Mouse (Mus musculus) liver, embryonic 15.5 days (tissue): ENCODE data around the gene Cox8a. TPM values are rescaled to one million over a fixed set of nuclear protein-coding genes. Genes with fewer than 3 reads are reported as not detected.

Source experiments
- ATAC-seq: fragments of 200-750 bp; cut with Nextera tagmentation; 2 replicates; pipeline ENCODE4 v1.8.0; 2017; ENCODE audit warnings: moderate number of reproducible peaks, mild to moderate bottlenecking, moderate library complexity; ENCODE audit not compliant: insufficient read depth
- H3K27ac ChIP-seq: fragments of 300-500 bp; sonication (generic); replicated peaks from 2 replicates; pipeline ENCODE4 v1.5.1; 2015; ENCODE audit warnings: mild to moderate bottlenecking, inconsistent platforms
- H3K27me3 ChIP-seq: fragments of 300-500 bp; sonication (generic); 2 replicates; pipeline ENCODE4 v1.6.1; 2015; ENCODE audit warnings: mild to moderate bottlenecking, inconsistent platforms
- H3K36me3 ChIP-seq: fragments of 300-500 bp; sonication (generic); replicated peaks from 2 replicates; pipeline ENCODE4 v1.6.1; 2015; ENCODE audit warnings: moderate library complexity, mild to moderate bottlenecking, inconsistent platforms
- H3K4me1 ChIP-seq: fragments of 300-500 bp; sonication (generic); replicated peaks from 2 replicates; pipeline ENCODE4 v1.6.1; 2015; ENCODE audit warnings: inconsistent platforms
- H3K4me2 ChIP-seq: fragments of 300-500 bp; sonication (generic); 2 replicates; pipeline ENCODE4 v1.6.1; 2015; ENCODE audit warnings: moderate library complexity, mild to moderate bottlenecking, inconsistent platforms
- H3K4me3 ChIP-seq: fragments of 300-500 bp; sonication (generic); replicated peaks from 2 replicates; pipeline ENCODE4 v1.5.1; 2015; ENCODE audit warnings: mild to moderate bottlenecking, inconsistent platforms
- H3K9ac ChIP-seq: fragments of 300-500 bp; sonication (generic); 2 replicates; pipeline ENCODE4 v1.6.1; 2015; ENCODE audit warnings: moderate library complexity, mild to moderate bottlenecking, inconsistent platforms
- H3K9me3 ChIP-seq: fragments of 300-500 bp; sonication (generic); replicated peaks from 2 replicates; pipeline ENCODE4 v1.6.1; 2016; ENCODE audit warnings: inconsistent platforms
- WGBS: fragments of 180-500 bp; shearing (Covaris S2); methylation state at CpG from one replicate; pipeline ENCODE4 v1.1.7; 2015; ENCODE audit warnings: mixed read lengths; ENCODE audit not compliant: insufficient replicate concordance; 5-methylcytosine and 5-hydroxymethylcytosine counted together
- polyA plus RNA-seq: library from polyadenylated mRNA; unstranded; fragments of >200 nt; fragmentation: Nextera tagmentation; extraction: Ambion mirVana; gene quantifications from 2 replicates; pipeline ENCODE4 v1.2.1, GENCODE M21; 2015

The Cox8a gene
- polyA plus RNA-seq, 1 experiment from 2014 or later, result 535 TPM

DNA sequence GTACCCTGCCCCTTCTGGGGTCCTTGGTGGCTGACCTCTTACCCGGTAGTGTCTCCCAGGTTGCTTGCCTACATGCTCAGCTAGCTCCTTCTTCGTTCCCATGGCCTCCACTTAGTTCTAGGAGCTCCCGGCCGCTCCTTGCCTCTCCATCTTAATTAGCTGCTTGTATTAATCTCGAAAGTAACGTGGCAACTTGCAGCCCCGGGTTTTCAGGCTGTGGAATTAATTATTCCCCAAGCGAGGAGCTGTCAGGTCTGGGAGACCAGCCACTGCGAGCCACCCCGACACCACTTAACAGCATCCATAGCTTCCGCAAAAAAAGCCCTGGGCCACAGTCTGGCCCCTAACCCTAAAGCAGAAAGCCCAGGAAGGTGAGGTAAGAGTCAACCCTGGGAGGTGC, 34.0 kb downstream of the Cox8a start:
- Histone ChIP-seq H3K27me3 (peaks cover 87% of the 10 kb centered on the region), H3K9me3 (no peaks in the 10 kb centered on the region), H3K9ac (no peak overlapping the region), H3K4me2 (no peak overlapping the region), H3K4me1 (0 out of 2 replicates have a peak, but pooled peaks cover 7% of the 10 kb centered on the region), H3K36me3 (no peaks in the 10 kb centered on the region), H3K27ac (no peak overlapping the region), H3K4me3 (no peak overlapping the region)
- ATAC-seq, result no peak
- WGBS, result 54% methylated on average over 11 of the region's 11 CpGs

DNA sequence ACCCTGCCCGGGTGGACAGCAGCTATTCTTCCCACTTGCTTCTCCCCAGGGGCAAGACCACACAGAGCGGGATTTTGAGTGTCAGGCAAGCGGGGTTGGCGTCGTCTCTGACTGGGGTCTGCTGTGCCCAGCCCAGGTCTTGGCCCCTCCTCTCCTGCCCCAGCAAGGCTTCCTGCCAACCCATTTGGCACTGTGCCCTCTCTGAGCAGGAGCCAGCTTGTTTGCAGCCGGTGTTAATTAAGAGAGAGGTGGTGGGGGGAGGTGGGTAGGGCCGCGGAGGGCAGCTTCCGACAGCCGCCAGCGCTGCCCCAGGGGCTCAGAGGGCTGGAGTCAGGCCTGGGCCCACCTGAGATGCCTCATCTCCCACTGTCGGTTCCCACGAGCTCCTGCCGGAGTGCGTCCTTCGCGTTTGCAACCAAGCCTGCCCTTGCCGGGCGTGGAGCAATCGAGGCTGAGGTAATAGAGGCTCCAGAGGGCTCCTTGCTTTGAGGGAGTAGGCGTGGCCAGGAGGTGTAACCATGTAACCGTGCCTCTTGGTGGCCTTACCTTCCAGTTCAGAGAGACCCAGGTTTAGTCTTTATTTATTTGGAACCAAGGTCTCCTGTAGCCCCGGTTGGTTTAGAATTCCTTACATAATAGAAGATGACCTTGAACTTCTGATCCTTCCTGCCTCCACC, 35.0 kb downstream of the Cox8a start:
- H3K4me3 ChIP-seq, result no peak overlapping the region
- WGBS, result 16% methylated on average over 23 of the region's 23 CpGs
- ATAC-seq, result no peak
- no peak overlapping the region for H3K27ac ChIP-seq
- no peaks in the 10 kb centered on the region for H3K36me3 ChIP-seq
- H3K4me2 ChIP-seq, result peak overlapping the region; percentile 36
- H3K4me1 ChIP-seq, result 0 out of 2 replicates have a peak, but pooled peaks cover 7% of the 10 kb centered on the region
- H3K9me3 ChIP-seq, result no peaks in the 10 kb centered on the region
- peaks cover 80% of the 10 kb centered on the region for H3K27me3 ChIP-seq
- H3K9ac ChIP-seq, result no peak overlapping the region

DNA sequence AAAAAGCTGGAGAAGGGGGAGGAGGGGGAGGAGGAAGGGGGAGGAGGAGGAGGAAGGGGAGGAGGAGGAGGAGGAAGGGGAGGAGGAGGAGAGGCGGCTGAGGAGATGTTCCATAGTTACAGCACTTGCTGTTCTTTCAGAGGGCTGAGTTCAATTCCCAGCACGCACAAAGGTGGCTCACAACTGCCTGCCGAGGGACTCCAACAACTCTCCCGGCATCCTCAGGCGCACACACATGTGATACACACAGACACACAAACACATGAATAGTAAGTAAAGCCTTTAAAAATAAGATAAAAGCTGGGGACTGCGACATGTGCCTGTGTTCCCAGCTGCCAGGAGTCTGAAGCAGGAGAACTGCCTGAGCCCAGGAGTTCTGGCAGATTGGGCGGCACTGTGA, 35.9 kb downstream of the Cox8a start:
- H3K9ac ChIP-seq, result no peak overlapping the region
- H3K27ac ChIP-seq, result no peak overlapping the region
- no peaks in the 10 kb centered on the region for H3K9me3 ChIP-seq
- no peak overlapping the region for H3K4me2 ChIP-seq
- H3K4me3 ChIP-seq, result no peak overlapping the region
- peaks cover 76% of the 10 kb centered on the region for H3K27me3 ChIP-seq
- no peaks in the 10 kb centered on the region for H3K36me3 ChIP-seq
- 0 out of 2 replicates have a peak, but pooled peaks cover 7% of the 10 kb centered on the region for H3K4me1 ChIP-seq
- ATAC-seq, result no peak
- WGBS, result 56% methylated on average over 7 of the region's 7 CpGs

DNA sequence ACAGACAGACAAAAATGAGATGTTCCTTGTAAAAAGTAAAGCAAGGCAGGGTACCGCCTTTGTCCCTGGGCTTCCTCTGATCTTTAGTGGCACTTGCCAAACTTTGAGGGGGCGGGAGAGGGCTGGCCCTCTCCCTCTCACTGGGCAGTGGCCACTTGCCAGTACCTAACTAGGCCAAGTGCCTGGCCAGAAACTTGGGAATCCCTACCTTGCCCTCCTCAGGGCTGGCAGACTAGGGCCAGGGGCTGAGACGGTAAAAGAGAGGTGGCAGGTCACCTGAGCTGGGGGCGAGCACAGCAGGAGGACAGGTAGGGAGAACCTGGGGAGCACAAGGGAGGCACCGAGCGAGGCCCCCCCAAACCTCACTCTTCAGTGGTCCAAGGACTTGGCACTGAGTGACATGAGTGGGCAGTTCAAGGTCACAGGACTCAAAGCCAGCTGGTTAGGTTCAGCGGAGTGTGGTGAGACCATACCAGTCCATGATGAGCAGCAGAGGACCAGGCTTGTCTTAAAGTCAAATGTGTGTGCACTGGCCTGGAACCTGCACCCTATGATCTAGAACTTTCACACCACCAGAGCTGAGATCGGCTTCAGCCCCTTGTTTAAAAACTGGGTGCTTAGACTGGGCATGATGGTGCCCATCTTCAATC, 36.5 kb downstream of the Cox8a start:
- Histone ChIP-seq H3K4me1 (0 out of 2 replicates have a peak, but pooled peaks cover 7% of the 10 kb centered on the region), H3K4me3 (no peak overlapping the region), H3K36me3 (no peaks in the 10 kb centered on the region), H3K9me3 (no peaks in the 10 kb centered on the region), H3K27me3 (peaks cover 73% of the 10 kb centered on the region), H3K27ac (no peak overlapping the region), H3K9ac (no peak overlapping the region), H3K4me2 (no peak overlapping the region)
- 61% methylated on average over 8 of the region's 8 CpGs for WGBS
- no peak for ATAC-seq

DNA sequence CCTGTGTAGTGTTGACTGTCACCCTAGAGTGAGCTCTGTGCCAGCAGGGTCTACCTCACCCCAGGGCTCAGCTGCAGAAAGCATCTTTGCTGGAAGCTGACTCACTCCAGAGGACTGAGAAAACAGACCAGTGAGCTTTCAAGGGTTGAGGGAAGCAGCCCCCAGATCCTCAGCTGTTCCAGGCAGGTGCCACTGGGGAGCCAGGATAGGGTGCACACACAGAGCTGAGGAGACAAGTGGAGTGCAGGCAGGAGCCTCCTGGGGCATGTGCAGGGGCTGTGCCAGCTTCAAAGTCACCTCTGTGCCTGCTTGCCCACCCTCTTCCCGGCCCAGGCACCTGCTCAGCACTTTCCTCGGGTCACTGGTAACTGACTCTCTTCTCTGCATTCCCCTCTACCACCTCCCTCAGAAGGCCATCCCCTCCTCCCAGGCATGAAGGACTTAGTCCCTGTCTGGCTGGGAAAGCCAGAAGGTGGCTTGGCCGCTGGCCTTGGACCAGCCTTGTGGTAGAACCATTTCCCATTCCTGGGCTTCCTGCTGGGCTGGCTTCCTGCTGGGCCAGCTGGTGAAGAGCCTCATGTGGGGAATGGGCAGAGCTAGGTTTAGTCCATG, 38.5 kb downstream of the Cox8a start:
- 34% methylated on average over 3 of the region's 3 CpGs for WGBS
- Histone ChIP-seq H3K27ac (no peak overlapping the region), H3K36me3 (no peaks in the 10 kb centered on the region), H3K4me2 (no peak overlapping the region), H3K27me3 (peaks cover 57% of the 10 kb centered on the region), H3K9me3 (no peaks in the 10 kb centered on the region), H3K4me3 (no peak overlapping the region), H3K9ac (no peak overlapping the region), H3K4me1 (0 out of 2 replicates have a peak, but pooled peaks cover 7% of the 10 kb centered on the region)
- no peak for ATAC-seq

DNA sequence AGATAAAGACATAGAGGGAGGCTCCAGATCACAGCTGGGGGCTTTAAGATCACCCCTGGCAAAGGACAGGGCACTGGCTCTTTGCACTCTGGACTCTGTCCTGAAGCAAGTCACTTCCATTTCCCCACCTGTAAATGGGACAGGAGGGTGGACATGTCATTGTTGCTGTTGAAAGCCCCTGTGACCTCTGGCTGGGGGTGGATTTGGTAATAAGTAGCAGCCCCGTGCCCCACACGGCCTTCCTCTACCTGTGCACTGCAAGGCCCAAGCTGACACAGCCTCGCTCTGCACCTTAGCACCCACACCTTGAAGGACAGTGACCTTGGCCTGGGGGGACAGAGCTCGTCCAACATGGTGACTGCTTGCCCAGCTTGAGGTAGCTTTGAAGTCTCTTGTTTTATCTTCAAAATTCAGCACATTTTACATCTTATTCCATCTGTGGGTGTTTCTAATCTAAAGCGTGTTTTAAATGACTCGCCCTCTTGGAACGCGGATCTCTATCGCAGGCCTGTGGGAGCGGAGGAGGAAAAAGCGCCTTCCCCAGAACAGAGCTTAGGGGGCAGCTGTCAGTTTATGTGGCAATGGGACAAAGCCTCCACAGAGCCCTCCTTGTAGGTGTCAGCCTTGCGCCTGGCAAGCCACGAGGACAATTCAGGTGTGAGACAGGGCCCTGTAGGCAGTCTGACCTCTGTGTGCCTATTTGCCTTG, 39.5 kb downstream of the Cox8a start:
- Histone ChIP-seq H3K9ac (no peak overlapping the region), H3K4me1 (0 out of 2 replicates have a peak, but pooled peaks cover 7% of the 10 kb centered on the region), H3K4me3 (no peak overlapping the region), H3K27me3 (peaks cover 47% of the 10 kb centered on the region), H3K4me2 (no peak overlapping the region), H3K9me3 (no peaks in the 10 kb centered on the region), H3K27ac (no peak overlapping the region), H3K36me3 (no peaks in the 10 kb centered on the region)
- no peak for ATAC-seq
- 59% methylated on average over 13 of the region's 13 CpGs for WGBS

DNA sequence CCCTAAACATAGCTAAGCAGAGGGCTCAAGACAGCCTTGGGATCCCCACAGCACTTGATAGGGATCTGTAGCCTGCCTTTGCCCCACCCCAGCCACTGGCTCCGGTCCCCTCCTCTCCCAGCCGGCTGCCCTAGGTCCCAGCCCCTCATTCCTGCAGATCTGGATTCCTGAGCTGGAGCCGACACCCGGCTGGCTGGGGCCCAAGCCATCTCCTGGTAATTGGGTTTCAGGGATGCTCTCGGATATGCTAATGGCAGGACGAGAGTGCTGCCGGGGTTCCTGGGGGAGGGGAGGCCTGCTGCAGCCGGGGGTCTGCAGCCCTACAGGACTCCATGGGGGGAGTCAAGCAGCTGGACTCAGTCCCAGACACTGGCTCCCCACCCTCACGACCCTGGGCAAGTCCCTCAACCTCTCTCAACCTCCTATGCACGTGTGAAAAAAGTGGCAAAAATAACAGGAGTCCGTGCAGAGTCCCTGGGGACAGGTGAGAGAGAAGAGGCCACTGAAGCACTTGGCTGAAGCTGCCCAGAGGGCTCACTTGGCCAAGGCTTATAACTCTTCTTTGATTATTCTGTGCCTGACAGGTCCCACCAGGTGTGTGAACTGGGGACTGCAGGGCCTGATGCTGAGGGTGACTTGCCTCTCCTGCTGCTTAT, 41.2 kb downstream of the Cox8a start:
- H3K9me3 ChIP-seq, result no peaks in the 10 kb centered on the region
- WGBS, result 39% methylated on average over 11 of the region's 11 CpGs
- no peak for ATAC-seq

DNA sequence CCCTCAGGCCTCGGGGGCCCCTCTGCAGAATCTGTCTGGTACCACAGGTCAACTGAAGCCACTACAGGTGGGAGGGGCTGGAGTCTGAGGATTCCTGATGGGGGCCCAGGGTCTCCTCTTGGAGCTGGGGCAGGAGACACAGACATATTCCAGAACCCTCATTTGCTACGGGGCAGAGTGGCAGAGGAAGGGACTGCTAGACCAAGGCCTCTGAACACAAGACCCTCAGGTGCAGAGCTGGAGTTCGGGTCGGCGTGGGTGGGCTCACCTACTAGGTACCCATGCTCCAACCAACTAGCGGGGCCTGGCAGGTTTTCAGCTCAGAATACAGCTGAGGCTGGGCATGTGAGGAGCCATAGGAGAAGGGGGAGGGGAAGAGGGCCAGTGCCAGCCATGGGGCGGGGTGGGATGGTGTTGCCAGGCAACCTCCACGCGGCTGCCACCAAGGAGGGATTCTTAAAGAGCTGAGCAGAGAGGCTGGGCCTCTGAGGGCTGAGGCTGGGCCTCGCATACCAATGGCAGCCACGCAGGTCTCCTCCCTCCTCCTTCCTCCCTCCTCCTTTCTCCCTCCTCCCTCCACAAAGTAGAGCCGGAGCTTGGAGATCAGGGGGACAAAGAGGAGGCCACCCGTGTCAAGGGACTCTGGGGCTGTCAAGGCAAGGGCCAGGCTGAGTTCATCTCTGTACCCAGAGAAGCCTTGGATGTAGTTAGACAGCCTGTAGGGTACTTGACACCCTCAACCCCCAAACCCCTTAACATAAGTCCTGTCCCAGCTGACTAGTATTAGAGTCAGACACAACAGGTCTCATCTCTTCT, 45.2 kb downstream of the Cox8a start:
- 31% methylated on average over 13 of the region's 13 CpGs for WGBS
- Histone ChIP-seq H3K4me1 (peaks cover 14% of the 10 kb centered on the region), H3K27me3 (peaks cover 31% of the 10 kb centered on the region), H3K4me2 (no peak overlapping the region), H3K9me3 (no peaks in the 10 kb centered on the region), H3K4me3 (no peak overlapping the region), H3K36me3 (no peaks in the 10 kb centered on the region), H3K27ac (no peak overlapping the region), H3K9ac (no peak overlapping the region)
- no peak for ATAC-seq

More for the DNA sequence above, 41.2 kb downstream of the Cox8a start:
- Histone ChIP-seq H3K4me1 (peaks cover 14% of the 10 kb centered on the region), H3K4me2 (no peak overlapping the region), H3K4me3 (no peak overlapping the region), H3K27ac (no peak overlapping the region), H3K36me3 (no peaks in the 10 kb centered on the region), H3K9ac (no peak overlapping the region), H3K27me3 (peaks cover 33% of the 10 kb centered on the region)

DNA sequence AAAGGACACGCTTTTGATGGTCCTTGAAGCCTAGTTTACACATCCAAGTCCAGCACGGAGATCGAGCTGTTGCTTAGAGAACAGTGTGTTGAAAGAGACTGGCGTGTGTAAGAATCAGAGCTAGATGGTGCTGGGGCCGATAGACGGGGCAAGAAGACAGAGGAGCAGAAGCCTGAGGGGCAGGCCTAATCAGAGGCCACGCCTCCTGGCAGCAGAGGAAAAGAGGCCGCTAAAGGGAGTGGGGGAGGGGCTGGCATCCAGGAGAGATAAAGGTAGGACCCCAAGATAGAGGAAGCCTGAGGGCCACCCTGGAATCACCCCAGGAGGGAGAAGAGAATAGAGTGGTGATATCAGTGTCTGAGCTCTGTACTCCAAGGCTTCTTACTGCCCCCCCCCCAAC, 46.0 kb downstream of the Cox8a start:
- no peaks in the 10 kb centered on the region for H3K9me3 ChIP-seq
- no peak overlapping the region for H3K27ac ChIP-seq
- no peak overlapping the region for H3K9ac ChIP-seq
- H3K36me3 ChIP-seq, result no peaks in the 10 kb centered on the region
- H3K4me2 ChIP-seq, result no peak overlapping the region
- peaks cover 14% of the 10 kb centered on the region for H3K4me1 ChIP-seq
- H3K27me3 ChIP-seq, result peaks cover 36% of the 10 kb centered on the region
- 16% methylated on average over 8 of the region's 8 CpGs for WGBS
- ATAC-seq, result no peak
- H3K4me3 ChIP-seq, result no peak overlapping the region

DNA sequence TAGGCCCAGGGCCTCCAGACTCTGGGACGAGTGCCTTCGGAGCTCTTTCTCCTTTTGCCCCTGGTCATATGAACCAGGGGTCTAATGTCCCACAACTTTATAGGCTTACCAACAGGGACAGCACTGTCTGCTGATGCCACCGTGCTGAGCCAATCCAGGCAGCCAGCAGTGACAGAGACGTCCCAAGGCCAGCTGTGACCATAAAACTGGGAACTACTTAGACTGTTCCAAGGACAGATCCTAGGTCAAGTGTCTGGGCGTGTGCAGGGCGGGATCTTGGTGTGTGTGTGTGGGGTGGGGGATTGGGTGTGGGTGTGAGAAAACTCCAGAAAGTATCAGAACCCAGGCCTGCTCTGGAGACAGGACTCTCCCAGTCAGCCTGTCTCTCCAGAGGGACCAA, 46.5 kb downstream of the Cox8a start:
- Histone ChIP-seq H3K4me1 (peaks cover 18% of the 10 kb centered on the region), H3K9me3 (no peaks in the 10 kb centered on the region), H3K27me3 (peaks cover 39% of the 10 kb centered on the region), H3K9ac (no peak overlapping the region), H3K27ac (no peak overlapping the region), H3K36me3 (no peaks in the 10 kb centered on the region), H3K4me3 (no peak overlapping the region), H3K4me2 (no peak overlapping the region)
- no peak for ATAC-seq
- WGBS, result 61% methylated on average over 6 of the region's 6 CpGs
